Comparison of ENCODE assay signal across 8 mouse cellular contexts in genomic region chr2:51146871-51147317, GRCm38 (mm10). TPM values are rescaled to one million over a fixed set of nuclear protein-coding genes. Genes with fewer than 3 reads are reported as not detected.
DNase-seq lines count a peak whose midpoint lies in the region; ATAC-seq and TF ChIP-seq lines count a peak whose summit lies in the region.

No protein-coding gene starts in this region.

- peak overlapping the region; percentile 94 for H3K27ac ChIP-seq in forebrain, embryonic 13.5 days
- peak overlapping the region; percentile 96 for H3K27ac ChIP-seq in heart, embryonic 15.5 days
- peak overlapping the region; percentile 97 for H3K27ac ChIP-seq in liver, adult 2 months (replicated peaks; ENCODE audit: insufficient read depth, low read depth, low read length)
- peak overlapping the region; percentile 93 for H3K27ac ChIP-seq in midbrain, embryonic 16.5 days (ENCODE audit: low read length)
- peak overlapping the region; percentile 96 for H3K27ac ChIP-seq in stomach, embryonic 14.5 days (ENCODE audit: low read length)

- peak; percentile 70 for ATAC-seq in forebrain, embryonic 13.5 days
- ATAC-seq in heart, embryonic 15.5 days (replicated peaks; ENCODE audit: insufficient number of reproducible peaks, insufficient read depth, low FRiP score, low read depth), result peak; percentile 67
- peak; percentile 71 for ATAC-seq in midbrain, embryonic 16.5 days
- peak; percentile 73 for ATAC-seq in stomach, embryonic 14.5 days (ENCODE audit: insufficient number of reproducible peaks, insufficient read depth, low FRiP score, low read depth)

- TF ChIP-seq POLR2A in liver, adult 2 months (IDR thresholded peaks at IDR 0.05; ENCODE audit: extremely low read depth, insufficient read depth, low read length), result 0 out of 2 replicates have a peak, but pooled peaks have one; percentile 29

- H3K27me3 ChIP-seq in forebrain, embryonic 13.5 days, result no peaks in the 10 kb centered on the region
- peaks cover 6% of the 10 kb centered on the region; the same call in 1 of the 2 replicates for H3K27me3 ChIP-seq in heart, embryonic 15.5 days
- H3K27me3 ChIP-seq in liver, adult 2 months (ENCODE audit: control insufficient read depth, insufficient read depth, low read length), result no peaks in the 10 kb centered on the region
- H3K27me3 ChIP-seq in midbrain, embryonic 16.5 days (ENCODE audit: control insufficient read depth, insufficient read depth, low read depth, low read length), result no peaks in the 10 kb centered on the region
- no peaks in the 10 kb centered on the region for H3K27me3 ChIP-seq in stomach, embryonic 14.5 days (ENCODE audit: control insufficient read depth, insufficient read depth, low read length)

- H3K4me3 ChIP-seq in forebrain, embryonic 13.5 days, result peak overlapping the region; percentile 99
- H3K4me3 ChIP-seq in heart, embryonic 15.5 days, result peak overlapping the region; percentile 80
- peak overlapping the region; percentile 82 for H3K4me3 ChIP-seq in liver, adult 2 months (ENCODE audit: insufficient read depth, low read depth, low read length)
- peak overlapping the region; percentile 81 for H3K4me3 ChIP-seq in midbrain, embryonic 16.5 days (ENCODE audit: low read depth, low read length)
- H3K4me3 ChIP-seq in stomach, embryonic 14.5 days (ENCODE audit: low read depth, low read length), result peak overlapping the region; percentile 93

- WGBS in forebrain, embryonic 13.5 days, result 0% methylated on average over 18 of the region's 18 CpGs
- under 1% methylated on average over 18 of the region's 18 CpGs for WGBS in heart, embryonic 15.5 days
- under 1% methylated on average over 18 of the region's 18 CpGs for WGBS in liver, adult 2 months
- WGBS in midbrain, embryonic 16.5 days, result under 1% methylated on average over 18 of the region's 18 CpGs
- under 1% methylated on average over 18 of the region's 18 CpGs for WGBS in stomach, embryonic 14.5 days

- H3K4me2 ChIP-seq in forebrain, embryonic 13.5 days, result peak overlapping the region; percentile 72
- peak overlapping the region; percentile 77 for H3K4me2 ChIP-seq in heart, embryonic 15.5 days
- peak overlapping the region; percentile 64 for H3K4me2 ChIP-seq in midbrain, embryonic 16.5 days (ENCODE audit: low read length)
- H3K4me2 ChIP-seq in stomach, embryonic 14.5 days (replicated peaks; ENCODE audit: low read depth, low read length), result peak overlapping the region; percentile 70

- H3K9ac ChIP-seq in forebrain, embryonic 13.5 days, result peak overlapping the region; percentile 99
- peak overlapping the region; percentile 84 for H3K9ac ChIP-seq in heart, embryonic 15.5 days
- H3K9ac ChIP-seq in liver, adult 2 months (ENCODE audit: low read depth, low read length), result peak overlapping the region; percentile 96
- H3K9ac ChIP-seq in midbrain, embryonic 16.5 days (ENCODE audit: low read depth, low read length), result peak overlapping the region; percentile 96
- peak overlapping the region; percentile 93 for H3K9ac ChIP-seq in stomach, embryonic 14.5 days (replicated peaks; ENCODE audit: low read depth, low read length)

- H3K4me1 ChIP-seq in forebrain, embryonic 13.5 days, result peaks cover 38% of the 10 kb centered on the region
- peaks cover 35% of the 10 kb centered on the region for H3K4me1 ChIP-seq in heart, embryonic 15.5 days (replicated peaks)
- peaks cover 20% of the 10 kb centered on the region for H3K4me1 ChIP-seq in liver, adult 2 months (ENCODE audit: control insufficient read depth, insufficient read depth, low read length)
- H3K4me1 ChIP-seq in midbrain, embryonic 16.5 days (ENCODE audit: control insufficient read depth, insufficient read depth, low read length), result peaks cover 13% of the 10 kb centered on the region
- H3K4me1 ChIP-seq in stomach, embryonic 14.5 days (ENCODE audit: control insufficient read depth, insufficient read depth, low read length), result peaks cover 25% of the 10 kb centered on the region

- H3K36me3 ChIP-seq in forebrain, embryonic 13.5 days (ENCODE audit: poor library complexity, severe bottlenecking), result peaks cover 14% of the 10 kb centered on the region
- no peaks in the 10 kb centered on the region for H3K36me3 ChIP-seq in heart, embryonic 15.5 days
- H3K36me3 ChIP-seq in liver, adult 2 months (ENCODE audit: control insufficient read depth, insufficient read depth, low read length), result no peaks in the 10 kb centered on the region
- H3K36me3 ChIP-seq in midbrain, embryonic 16.5 days (ENCODE audit: control insufficient read depth, insufficient read depth, low read length), result no peaks in the 10 kb centered on the region
- peaks cover 4% of the 10 kb centered on the region; the same call in 1 of the 2 replicates for H3K36me3 ChIP-seq in stomach, embryonic 14.5 days (ENCODE audit: control insufficient read depth, insufficient read depth, low read length)

- H3K9me3 ChIP-seq in forebrain, embryonic 13.5 days (replicated peaks), result no peaks in the 10 kb centered on the region
- no peaks in the 10 kb centered on the region for H3K9me3 ChIP-seq in heart, embryonic 15.5 days (replicated peaks)
- H3K9me3 ChIP-seq in midbrain, embryonic 16.5 days (replicated peaks; ENCODE audit: control insufficient read depth, low read length, poor library complexity, severe bottlenecking), result no peaks in the 10 kb centered on the region
- H3K9me3 ChIP-seq in stomach, embryonic 14.5 days (ENCODE audit: control insufficient read depth, low read depth, low read length), result no peaks in the 10 kb centered on the region

- TF ChIP-seq CTCF in liver, adult 2 months (IDR thresholded peaks at IDR 0.05; ENCODE audit: low read depth, low read length), result no peak

- DNase-seq in 3T3-L1 (ENCODE audit: low read depth, low spot score), result peak; percentile 89
- peak; percentile 58 for DNase-seq in brain, embryonic 18.5 days (ENCODE audit: low read depth, low spot score)
- peak; percentile 84 for DNase-seq in kidney, postnatal 14 days
- DNase-seq in liver, adult 2 months (ENCODE audit: extremely low read depth, low read depth, low spot score), result peak; percentile 73

- H3K79me2 ChIP-seq in liver, adult 2 months (ENCODE audit: control insufficient read depth, insufficient read depth, low read length), result peaks cover 20% of the 10 kb centered on the region; the same call in 1 of the 2 replicates

RNA-seq across cellular contexts. Expression of gene Rnd3, which starts 2.0 kb away (rescaled TPM):
- polyA plus RNA-seq in forebrain, embryonic 13.5 days (2015; fragmentation: Nextera tagmentation; extraction: Ambion mirVana), result 199 and 207 TPM in 2 replicates
- 27.2 and 31.2 TPM in 2 replicates for polyA plus RNA-seq in heart, embryonic 15.5 days (2015; fragmentation: Nextera tagmentation; extraction: Ambion mirVana)
- total RNA-seq in liver, adult 2 months (2014; rRNA removed), result 16.2 and 16.7 TPM in 2 replicates
- polyA plus RNA-seq in liver, adult 2 months (2012; rRNA removed), result 1.9 and 2.4 TPM in 2 replicates
- 157 and 180 TPM in 2 replicates for polyA plus RNA-seq in midbrain, embryonic 16.5 days (2015; fragmentation: Nextera tagmentation; extraction: Ambion mirVana)
- polyA plus RNA-seq in stomach, embryonic 14.5 days (2014; fragmentation: Nextera tagmentation; extraction: Ambion mirVana), result 97.3 and 107 TPM in 2 replicates

Comparison
In these comparisons a context has a peak if more than half of its experiments do, and no peak if none do; other contexts are left out.
1. Peak in every context shown above with its lines: DNase-seq, ATAC-seq, H3K4me3 ChIP-seq and H3K27ac ChIP-seq.